Mouse (Mus musculus) subcutaneous adipose tissue, adult 2 months (tissue): ENCODE results near the gene Fggy. TPM values are rescaled to one million over a fixed set of nuclear protein-coding genes. Genes with fewer than 3 reads are reported as not detected.

Experiments used
- polyA plus RNA-seq: library from polyadenylated mRNA; depleted of rRNA; stranded (reverse); fragments of >200 nt; gene quantifications from 2 replicates; pipeline ENCODE4 v1.2.3, GENCODE M21; 2012; ENCODE audit warnings: low replicate concordance; rRNA removed

Gene Fggy
- 16.7 and 31.4 TPM in 2 replicates for polyA plus RNA-seq

GRCm38 (mm10) chr4:95557333-95557956, at the start of gene Fggy:
TSS of gene Fggy (plus strand) at chr4:95557507.

GRCm38 (mm10) chr4:95966928-95967724, 409.8 kb downstream of the Fggy start, which contains the start of gene Hook1:
TSS of gene Hook1 (plus strand) at chr4:95967240.

